In the genomic region with DNA sequence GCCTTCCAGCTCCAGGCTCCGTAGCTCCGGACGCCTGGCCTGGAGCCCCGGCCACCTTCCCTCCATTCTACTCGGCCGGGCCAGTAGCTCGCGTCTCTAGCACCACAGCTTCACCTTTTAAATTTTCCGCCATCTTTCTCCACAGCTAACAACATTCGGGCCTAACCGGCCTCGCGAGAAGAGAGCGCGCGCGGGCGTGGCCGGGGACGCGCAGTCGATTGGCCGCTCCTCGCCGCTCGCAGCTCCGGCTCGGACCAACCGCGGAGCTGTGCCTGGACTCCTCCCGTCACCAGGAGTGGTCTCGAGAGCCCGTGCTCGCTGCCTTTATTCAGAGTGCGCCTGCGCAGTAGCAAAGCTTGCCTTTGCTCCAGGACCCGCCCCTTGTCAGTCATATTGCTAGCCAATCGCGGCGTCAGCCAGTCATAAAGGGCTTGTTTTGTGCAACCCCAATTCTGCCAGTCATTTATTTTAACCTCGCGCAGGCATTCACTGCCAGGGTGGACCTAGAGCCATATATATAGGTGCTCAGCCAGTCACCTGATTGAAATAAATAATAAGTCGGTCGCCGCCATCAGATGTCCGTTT, we compare ENCODE assay signal across 8 mouse cellular contexts. TPM values are rescaled to one million over a fixed set of nuclear protein-coding genes. Genes with fewer than 3 reads are reported as not detected.
DNase-seq lines count a peak whose midpoint lies in the region; ATAC-seq lines count a peak whose summit lies in the region.

A gene (minus strand): TSS at position 331 of the 585 bp plus-strand sequence.

- H3K27ac ChIP-seq in brown adipose tissue, adult 24 weeks (replicated peaks; ENCODE audit: low read depth, low read length) = no peak within 1 kb of the TSS; the same call in 1 of the 2 replicates
- peak within 1 kb of the TSS; percentile 89 for H3K27ac ChIP-seq in heart, embryonic 13.5 days (replicated peaks)
- peak within 1 kb of the TSS; percentile 90 for H3K27ac ChIP-seq in liver, embryonic 12.5 days
- H3K27ac ChIP-seq in stomach, embryonic 15.5 days = peak within 1 kb of the TSS; percentile 90

- H3K9ac ChIP-seq in heart, embryonic 13.5 days = peak within 1 kb of the TSS; percentile 85
- peak within 1 kb of the TSS; percentile 80 for H3K9ac ChIP-seq in liver, embryonic 12.5 days
- H3K9ac ChIP-seq in stomach, embryonic 15.5 days = peak within 1 kb of the TSS; percentile 37

- H3K9me3 ChIP-seq in heart, embryonic 13.5 days = no peaks in the 10 kb centered on the region
- no peaks in the 10 kb centered on the region for H3K9me3 ChIP-seq in liver, embryonic 12.5 days (replicated peaks)
- no peaks in the 10 kb centered on the region for H3K9me3 ChIP-seq in stomach, embryonic 15.5 days

- peak; percentile 96 for ATAC-seq in heart, embryonic 13.5 days (ENCODE audit: extremely low read depth, insufficient number of reproducible peaks, low FRiP score, low TSS enrichment)
- ATAC-seq in liver, embryonic 12.5 days = peak; percentile 98
- peak; percentile 99 for ATAC-seq in stomach, embryonic 15.5 days (ENCODE audit: insufficient read depth, low FRiP score, low read depth)

- WGBS in heart, embryonic 13.5 days = 19% methylated on average over 46 of the region's 46 CpGs
- 4% methylated on average over 39 of the region's 46 CpGs for WGBS in liver, embryonic 12.5 days (ENCODE audit: insufficient replicate concordance)
- WGBS in stomach, embryonic 15.5 days = 16% methylated on average over 46 of the region's 46 CpGs

- no peaks in the 10 kb centered on the region for H3K27me3 ChIP-seq in heart, embryonic 13.5 days (replicated peaks)
- H3K27me3 ChIP-seq in liver, embryonic 12.5 days (replicated peaks) = no peaks in the 10 kb centered on the region
- no peaks in the 10 kb centered on the region for H3K27me3 ChIP-seq in stomach, embryonic 15.5 days (replicated peaks)

- H3K4me1 ChIP-seq in brown adipose tissue, adult 24 weeks (ENCODE audit: control insufficient read depth, insufficient read depth, insufficient read length, low read length) = no peaks in the 10 kb centered on the region
- H3K4me1 ChIP-seq in heart, embryonic 13.5 days = peaks cover 8% of the 10 kb centered on the region
- H3K4me1 ChIP-seq in liver, embryonic 12.5 days = peaks cover 31% of the 10 kb centered on the region
- H3K4me1 ChIP-seq in stomach, embryonic 15.5 days = no peaks in the 10 kb centered on the region

- peak within 1 kb of the TSS; percentile 70 for H3K4me2 ChIP-seq in heart, embryonic 13.5 days
- H3K4me2 ChIP-seq in liver, embryonic 12.5 days = peak within 1 kb of the TSS; percentile 70
- H3K4me2 ChIP-seq in stomach, embryonic 15.5 days = peak within 1 kb of the TSS; percentile 50

- DNase-seq in CD4-positive, CD25-positive, alpha-beta regulatory T cell, adult 2 months (ENCODE audit: low read depth, low spot score) = peak; percentile 96
- peak; percentile 33 for DNase-seq in fat pad, adult 2 months (ENCODE audit: extremely low read depth, low read depth, low spot score)
- peak; percentile 94 for DNase-seq in kidney, postnatal 10 days
- DNase-seq in natural killer cell, adult 2 months (ENCODE audit: low spot score in 2 of 2) = peak; percentile 90 to 92

- H3K4me3 ChIP-seq in brown adipose tissue, adult 24 weeks (ENCODE audit: insufficient read depth, low read depth, low read length) = peak within 1 kb of the TSS; percentile 68
- H3K4me3 ChIP-seq in heart, embryonic 13.5 days = peak within 1 kb of the TSS; percentile 69
- peak within 1 kb of the TSS; percentile 73 for H3K4me3 ChIP-seq in liver, embryonic 12.5 days
- peak within 1 kb of the TSS; percentile 57 for H3K4me3 ChIP-seq in stomach, embryonic 15.5 days (replicated peaks)

- peaks cover 25% of the 10 kb centered on the region for H3K36me3 ChIP-seq in heart, embryonic 13.5 days
- peaks cover 31% of the 10 kb centered on the region for H3K36me3 ChIP-seq in liver, embryonic 12.5 days
- no peaks in the 10 kb centered on the region for H3K36me3 ChIP-seq in stomach, embryonic 15.5 days

RNA-seq across cellular contexts. Expression of the gene that starts here (rescaled TPM):
- polyA plus RNA-seq in brown adipose tissue, adult 24 weeks (2012; ENCODE audit: insufficient read depth, insufficient read length, missing spikeins) = 1.6 and 2.6 TPM in 2 replicates
- 34.4 and 34.9 TPM in 2 replicates for polyA plus RNA-seq in heart, embryonic 13.5 days (2015; fragmentation: Nextera tagmentation; extraction: Ambion mirVana)
- 57.1 and 57.5 TPM in 2 replicates for polyA plus RNA-seq in liver, embryonic 12.5 days (2016; fragmentation: Nextera tagmentation; extraction: Ambion mirVana)
- polyA plus RNA-seq in stomach, embryonic 15.5 days (2015; fragmentation: Nextera tagmentation; extraction: Ambion mirVana) = 46.3 and 47.4 TPM in 2 replicates

Comparison
In these comparisons a context has a peak if more than half of its experiments do, and no peak if none do; other contexts are left out.
1. DNase-seq: peak in every context shown above with its lines; median percentile 96 in CD4-positive, CD25-positive, alpha-beta regulatory T cell, adult 2 months; 94 in kidney, postnatal 10 days; 91 in natural killer cell, adult 2 months; 33 in fat pad, adult 2 months.